Mouse (Mus musculus) adrenal gland, postnatal 14 days (tissue): ENCODE measurements around the gene Gpkow. TPM values are rescaled to one million over a fixed set of nuclear protein-coding genes. Genes with fewer than 3 reads are reported as not detected.

Source experiments
- DNase-seq: peaks from one replicate; pipeline ENCODE4 v3.0.0; 2021; ENCODE audit warnings: mixed read lengths
- long read RNA-seq, 2 experiments: library from polyadenylated mRNA; stranded (forward); transcript quantifications; one replicate each; pipeline ENCODE4 v2.0.0; 2021
- total RNA-seq: library from RNA; stranded (reverse); gene quantifications from 2 replicates; pipeline ENCODE4 v1.2.3, GENCODE M21; 2021

The Gpkow gene
- total RNA-seq = 45.4 and 47.9 TPM in 2 replicates
- long read RNA-seq, experiment 1, transcript Gpkow-201 (11 exons, 3,579 nt) = major isoform, 42 of 58 reads
- long read RNA-seq, experiment 1, partial matches to known transcripts = 3 of 58 reads
- long read RNA-seq, experiment 1, other reads (novel, unspliced or antisense) = 12 of 58 reads
- long read RNA-seq, experiment 2, transcript Gpkow-201 (11 exons, 3,579 nt) = major isoform, 31 of 48 reads
- long read RNA-seq, experiment 2, partial matches to known transcripts = 4 of 48 reads
- long read RNA-seq, experiment 2, other reads (novel, unspliced or antisense) = 13 of 48 reads

- peak; percentile 87 for DNase-seq
Observed at GRCm38 (mm10) chrX:7696954-7697381, at the start of gene Gpkow. Gene Gpkow (plus strand): TSS chrX:7697131.

GRCm38 (mm10) chrX:7648671-7649304 lies 48.1 kb upstream of the Gpkow start:
- peak; percentile 87 for DNase-seq

- DNase-seq = peak; percentile 79
Observed at GRCm38 (mm10) chrX:7657221-7657639, 39.7 kb upstream of the Gpkow start, which contains the start of gene Prickle3. Gene Prickle3 (plus strand): TSS chrX:7657260.

GRCm38 (mm10) chrX:7658031-7658784 lies 38.7 kb upstream of the Gpkow start:
- DNase-seq = peak; percentile 68

- DNase-seq = peak; percentile 47
Observed at GRCm38 (mm10) chrX:7658785-7659589, 37.9 kb upstream of the Gpkow start.

- peak; percentile 21 for DNase-seq
Observed at GRCm38 (mm10) chrX:7661086-7661485, 35.8 kb upstream of the Gpkow start.

GRCm38 (mm10) chrX:7662936-7663335 lies 34.0 kb upstream of the Gpkow start:
- DNase-seq = no peak

GRCm38 (mm10) chrX:7664791-7665190 lies 32.1 kb upstream of the Gpkow start:
- DNase-seq = peak; percentile 57

- DNase-seq = no peak
Observed at GRCm38 (mm10) chrX:7665739-7666502, 31.0 kb upstream of the Gpkow start.

GRCm38 (mm10) chrX:7670390-7670881 lies 26.5 kb upstream of the Gpkow start:
- DNase-seq = peak; percentile 76

GRCm38 (mm10) chrX:7670921-7671623 lies 25.9 kb upstream of the Gpkow start, which contains the start of gene Plp2:
Gene Plp2 (minus strand): TSS chrX:7671390.
- peak; percentile 77 for DNase-seq

GRCm38 (mm10) chrX:7672739-7673138 lies 24.2 kb upstream of the Gpkow start:
- no peak for DNase-seq

- DNase-seq = peak; percentile 60
Observed at GRCm38 (mm10) chrX:7673578-7674281, 23.2 kb upstream of the Gpkow start.

- DNase-seq = peak; percentile 42
Observed at GRCm38 (mm10) chrX:7674284-7675000, 22.5 kb upstream of the Gpkow start.

GRCm38 (mm10) chrX:7675001-7675380 lies 21.9 kb upstream of the Gpkow start:
- DNase-seq = no peak

- DNase-seq = no peak
Observed at GRCm38 (mm10) chrX:7678986-7679385, 17.9 kb upstream of the Gpkow start.

GRCm38 (mm10) chrX:7679405-7680056 lies 17.4 kb upstream of the Gpkow start:
- DNase-seq = peak; percentile 94

GRCm38 (mm10) chrX:7680057-7680412 lies 16.9 kb upstream of the Gpkow start:
- no peak for DNase-seq

GRCm38 (mm10) chrX:7680864-7681263 lies 16.1 kb upstream of the Gpkow start, which contains the start of gene Magix:
Gene Magix (minus strand): TSS chrX:7681251.
- DNase-seq = no peak
